Comparison of ENCODE assay signal across 10 mouse cellular contexts in genomic region chr10:94709622-94710319, GRCm38 (mm10). TPM values are rescaled to one million over a fixed set of nuclear protein-coding genes. Genes with fewer than 3 reads are reported as not detected.
DNase-seq lines count a peak whose midpoint lies in the region; ATAC-seq lines count a peak whose summit lies in the region.
"Had no signal": no experiment of that assay in that cellular context is flagged by ENCODE, and none has a peak within 500 bp of the region (broad histone marks: within the 10 kb centered on the region; RNA-seq: fewer than 3 reads in every experiment).

No protein-coding gene starts in this region.

- H3K4me1 ChIP-seq in forebrain, embryonic 14.5 days (ENCODE audit: control insufficient read depth, insufficient read depth, low read length): peaks cover 2% of the 10 kb centered on the region; the same call in 1 of the 2 replicates
- H3K4me1 ChIP-seq in forebrain, embryonic 10.5 days: peaks cover 5% of the 10 kb centered on the region; the same call in 1 of the 2 replicates
- peaks cover 8% of the 10 kb centered on the region for H3K4me1 ChIP-seq in embryonic facial prominence, embryonic 14.5 days (ENCODE audit: control insufficient read depth, insufficient read depth, low read length)

- H3K27ac ChIP-seq in forebrain, embryonic 14.5 days (ENCODE audit: low read depth, low read length): peak overlapping the region; percentile 10; the same call in 1 of the 2 replicates
- no peak overlapping the region for H3K27ac ChIP-seq in forebrain, embryonic 10.5 days
- no peak overlapping the region for H3K27ac ChIP-seq in embryonic facial prominence, embryonic 14.5 days (replicated peaks; ENCODE audit: low read depth, low read length)
- H3K27ac ChIP-seq: neural tube, embryonic 13.5 days had no signal

- no peaks in the 10 kb centered on the region for H3K27me3 ChIP-seq in forebrain, embryonic 14.5 days (replicated peaks; ENCODE audit: control insufficient read depth, insufficient read depth, low read length)
- H3K27me3 ChIP-seq in forebrain, embryonic 10.5 days (ENCODE audit: poor library complexity, severe bottlenecking): no peaks in the 10 kb centered on the region
- no peaks in the 10 kb centered on the region for H3K27me3 ChIP-seq in embryonic facial prominence, embryonic 14.5 days (replicated peaks; ENCODE audit: control insufficient read depth, insufficient read depth, low read length)
- H3K27me3 ChIP-seq: neural tube, embryonic 13.5 days had no signal

- peak; percentile 90 for ATAC-seq in forebrain, embryonic 14.5 days
- ATAC-seq in embryonic facial prominence, embryonic 14.5 days (ENCODE audit: low read depth): 0 out of 2 replicates have a peak, but pooled peaks have one; percentile 65
- ATAC-seq in cerebellum, adult (ENCODE audit: insufficient number of reproducible peaks, low FRiP score, low TSS enrichment): no peak
- ATAC-seq: intestine, postnatal 0 days had no signal

- H3K4me3 ChIP-seq in forebrain, embryonic 14.5 days (ENCODE audit: low read depth, low read length): no peak overlapping the region
- H3K4me3 ChIP-seq in forebrain, embryonic 10.5 days: no peak overlapping the region
- no peak overlapping the region for H3K4me3 ChIP-seq in embryonic facial prominence, embryonic 14.5 days (ENCODE audit: low read depth, low read length)
- H3K4me3 ChIP-seq: neural tube, embryonic 13.5 days had no signal

- peak; percentile 93 for DNase-seq in forebrain, embryonic 14.5 days (ENCODE audit: low spot score)
- no peak for DNase-seq in forebrain, embryonic 10.5 days (ENCODE audit: extremely low spot score, low spot score)
- peak; percentile 47 for DNase-seq in kidney, postnatal 10 days
- DNase-seq in kidney, adult 18-20 months: no peak
- peak; percentile 81 for DNase-seq in 416B (ENCODE audit: low read depth)
- peak; percentile 89 for DNase-seq in embryonic facial prominence, embryonic 14.5 days (ENCODE audit: low spot score)
- DNase-seq in urinary bladder, postnatal 25 days (ENCODE audit: low spot score): no peak

- H3K4me2 ChIP-seq in forebrain, embryonic 14.5 days (ENCODE audit: low read length): no peak overlapping the region
- no peak overlapping the region for H3K4me2 ChIP-seq in embryonic facial prominence, embryonic 14.5 days (ENCODE audit: low read depth, low read length)
- H3K4me2 ChIP-seq: neural tube, embryonic 13.5 days had no signal

- 45% methylated on average over 3 of the region's 3 CpGs for WGBS in forebrain, embryonic 14.5 days
- WGBS in forebrain, embryonic 10.5 days: 94% methylated on average over 3 of the region's 3 CpGs
- WGBS in embryonic facial prominence, embryonic 14.5 days: 82% methylated on average over 3 of the region's 3 CpGs

- no peak overlapping the region for H3K9ac ChIP-seq in forebrain, embryonic 14.5 days (ENCODE audit: low read length)
- H3K9ac ChIP-seq in embryonic facial prominence, embryonic 14.5 days (ENCODE audit: low read depth, low read length): no peak overlapping the region
- H3K9ac ChIP-seq: neural tube, embryonic 13.5 days had no signal

- no peaks in the 10 kb centered on the region for H3K36me3 ChIP-seq in forebrain, embryonic 14.5 days (ENCODE audit: control insufficient read depth, insufficient read depth, low read length)
- H3K36me3 ChIP-seq in forebrain, embryonic 10.5 days (replicated peaks): peaks cover 10% of the 10 kb centered on the region
- H3K36me3 ChIP-seq in embryonic facial prominence, embryonic 14.5 days (ENCODE audit: control insufficient read depth, insufficient read depth, low read length): no peaks in the 10 kb centered on the region
- H3K36me3 ChIP-seq: neural tube, embryonic 13.5 days had no signal

- H3K9me3 ChIP-seq in forebrain, embryonic 14.5 days (replicated peaks; ENCODE audit: control insufficient read depth, low read length): no peaks in the 10 kb centered on the region
- peaks cover 6% of the 10 kb centered on the region for H3K9me3 ChIP-seq in forebrain, embryonic 10.5 days
- H3K9me3 ChIP-seq in embryonic facial prominence, embryonic 14.5 days (ENCODE audit: control insufficient read depth, low read length): 0 out of 2 replicates have a peak, but pooled peaks cover 2% of the 10 kb centered on the region

RNA-seq across cellular contexts. Expression of gene Cep83, which starts 21.3 kb away (rescaled TPM):
- polyA plus RNA-seq in forebrain, embryonic 14.5 days (2014; fragmentation: Nextera tagmentation; extraction: Ambion mirVana): 18.4 and 18.8 TPM in 2 replicates
- polyA plus RNA-seq in forebrain, embryonic 10.5 days (2016; fragmentation: Nextera tagmentation; extraction: Ambion mirVana): 18.5 and 19.1 TPM in 2 replicates
- 20.3 and 22.5 TPM in 2 replicates for polyA plus RNA-seq in embryonic facial prominence, embryonic 14.5 days (2014; fragmentation: Nextera tagmentation; extraction: Ambion mirVana)

Comparison
In these comparisons a context has a peak if more than half of its experiments do, and no peak if none do; other contexts are left out.
1. DNase-seq: peak in forebrain, embryonic 14.5 days (single experiment), kidney, postnatal 10 days (single experiment), 416B (single experiment) and embryonic facial prominence, embryonic 14.5 days (single experiment); none in forebrain, embryonic 10.5 days (single experiment), kidney, adult 18-20 months (single experiment) and urinary bladder, postnatal 25 days (single experiment).